Mouse (Mus musculus) liver, embryonic 15.5 days (tissue): ENCODE data around the gene Gas6. TPM values are rescaled to one million over a fixed set of nuclear protein-coding genes. Genes with fewer than 3 reads are reported as not detected.

Source experiments
- ATAC-seq: fragments of 200-750 bp; cut with Nextera tagmentation; 2 replicates; pipeline ENCODE4 v1.8.0; 2017; ENCODE audit warnings: moderate number of reproducible peaks, mild to moderate bottlenecking, moderate library complexity; ENCODE audit not compliant: insufficient read depth
- H3K27ac ChIP-seq: fragments of 300-500 bp; sonication (generic); replicated peaks from 2 replicates; pipeline ENCODE4 v1.5.1; 2015; ENCODE audit warnings: mild to moderate bottlenecking, inconsistent platforms
- H3K27me3 ChIP-seq: fragments of 300-500 bp; sonication (generic); 2 replicates; pipeline ENCODE4 v1.6.1; 2015; ENCODE audit warnings: mild to moderate bottlenecking, inconsistent platforms
- H3K36me3 ChIP-seq: fragments of 300-500 bp; sonication (generic); replicated peaks from 2 replicates; pipeline ENCODE4 v1.6.1; 2015; ENCODE audit warnings: moderate library complexity, mild to moderate bottlenecking, inconsistent platforms
- H3K4me1 ChIP-seq: fragments of 300-500 bp; sonication (generic); replicated peaks from 2 replicates; pipeline ENCODE4 v1.6.1; 2015; ENCODE audit warnings: inconsistent platforms
- H3K4me2 ChIP-seq: fragments of 300-500 bp; sonication (generic); 2 replicates; pipeline ENCODE4 v1.6.1; 2015; ENCODE audit warnings: moderate library complexity, mild to moderate bottlenecking, inconsistent platforms
- H3K4me3 ChIP-seq: fragments of 300-500 bp; sonication (generic); replicated peaks from 2 replicates; pipeline ENCODE4 v1.5.1; 2015; ENCODE audit warnings: mild to moderate bottlenecking, inconsistent platforms
- H3K9ac ChIP-seq: fragments of 300-500 bp; sonication (generic); 2 replicates; pipeline ENCODE4 v1.6.1; 2015; ENCODE audit warnings: moderate library complexity, mild to moderate bottlenecking, inconsistent platforms
- H3K9me3 ChIP-seq: fragments of 300-500 bp; sonication (generic); replicated peaks from 2 replicates; pipeline ENCODE4 v1.6.1; 2016; ENCODE audit warnings: inconsistent platforms
- WGBS: fragments of 180-500 bp; shearing (Covaris S2); methylation state at CpG from one replicate; pipeline ENCODE4 v1.1.7; 2015; ENCODE audit warnings: mixed read lengths; ENCODE audit not compliant: insufficient replicate concordance; 5-methylcytosine and 5-hydroxymethylcytosine counted together
- polyA plus RNA-seq: library from polyadenylated mRNA; unstranded; fragments of >200 nt; fragmentation: Nextera tagmentation; extraction: Ambion mirVana; gene quantifications from 2 replicates; pipeline ENCODE4 v1.2.1, GENCODE M21; 2015

Gene Gas6
- polyA plus RNA-seq, 1 experiment from 2014 or later: 7.1 TPM

DNA sequence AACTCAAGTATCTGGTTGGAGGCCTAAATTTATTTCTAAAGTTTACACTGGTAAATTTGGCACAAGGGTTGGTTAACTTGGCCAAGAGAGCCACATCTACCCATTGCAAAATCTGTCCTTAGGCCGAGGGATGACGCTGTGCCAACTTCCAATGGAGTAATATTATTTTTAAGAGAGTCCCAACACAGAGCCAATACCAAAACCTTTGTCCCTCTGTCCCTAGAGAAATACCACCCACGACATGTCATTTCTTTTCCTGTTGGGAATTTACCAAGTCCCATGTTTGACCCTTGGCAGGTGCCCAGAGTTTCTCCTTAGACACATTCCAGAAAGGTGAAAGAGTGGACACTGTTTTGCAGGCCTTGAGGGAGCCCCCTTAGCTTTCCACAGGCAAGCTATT lies 12.7 kb downstream of the Gas6 start:
- Histone ChIP-seq H3K36me3 (no peaks in the 10 kb centered on the region), H3K9ac (no peak overlapping the region), H3K9me3 (no peaks in the 10 kb centered on the region), H3K27me3 (no peaks in the 10 kb centered on the region), H3K4me1 (no peaks in the 10 kb centered on the region), H3K27ac (no peak overlapping the region), H3K4me2 (no peak overlapping the region), H3K4me3 (no peak overlapping the region)
- ATAC-seq: no peak
- 55% methylated on average over 3 of the region's 3 CpGs for WGBS

- Histone ChIP-seq H3K36me3 (no peaks in the 10 kb centered on the region), H3K4me2 (no peak overlapping the region), H3K27ac (no peak overlapping the region), H3K4me3 (no peak overlapping the region), H3K9ac (no peak overlapping the region), H3K9me3 (no peaks in the 10 kb centered on the region), H3K27me3 (no peaks in the 10 kb centered on the region), H3K4me1 (no peaks in the 10 kb centered on the region)
- 53% methylated on average over 7 of the region's 7 CpGs for WGBS
- no peak for ATAC-seq
Observed at GRCm38 (mm10) chr8:13481089-13481554, 13.2 kb downstream of the Gas6 start.

GRCm38 (mm10) chr8:13475892-13476291 lies 18.4 kb downstream of the Gas6 start:
- WGBS: 49% methylated on average over 9 of the region's 9 CpGs
- no peak overlapping the region for H3K4me2 ChIP-seq
- ATAC-seq: no peak
- H3K27ac ChIP-seq: no peak overlapping the region
- H3K27me3 ChIP-seq: no peaks in the 10 kb centered on the region
- H3K4me1 ChIP-seq: no peaks in the 10 kb centered on the region
- no peaks in the 10 kb centered on the region for H3K9me3 ChIP-seq
- H3K9ac ChIP-seq: no peak overlapping the region
- H3K4me3 ChIP-seq: no peak overlapping the region
- no peaks in the 10 kb centered on the region for H3K36me3 ChIP-seq

DNA sequence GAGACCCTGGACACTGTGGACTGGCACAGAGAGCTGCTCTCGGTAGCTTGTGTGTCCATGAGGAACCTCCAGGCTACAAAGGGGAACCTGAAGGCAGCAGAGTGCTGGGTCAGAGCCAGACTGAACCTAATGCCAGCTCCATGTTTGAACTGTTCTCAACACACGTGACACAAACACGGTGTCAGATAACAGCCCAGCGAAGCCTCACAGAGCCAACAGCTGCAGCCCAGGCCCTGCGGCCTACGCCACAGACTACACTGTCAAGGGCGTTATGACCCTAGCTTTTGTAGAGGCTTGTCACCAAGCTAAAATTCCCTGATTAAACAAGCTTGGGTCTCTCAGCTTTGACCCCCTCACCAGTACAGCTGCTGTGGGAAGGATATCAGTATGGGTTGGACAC lies 22.0 kb downstream of the Gas6 start:
- peak; percentile 34; the same call in 1 of the 2 replicates for ATAC-seq
- WGBS: 60% methylated on average over 7 of the region's 7 CpGs
- no peak overlapping the region for H3K27ac ChIP-seq
- no peak overlapping the region for H3K9ac ChIP-seq
- no peak overlapping the region for H3K4me2 ChIP-seq
- H3K27me3 ChIP-seq: no peaks in the 10 kb centered on the region
- H3K9me3 ChIP-seq: no peaks in the 10 kb centered on the region
- H3K36me3 ChIP-seq: no peaks in the 10 kb centered on the region
- no peak overlapping the region for H3K4me3 ChIP-seq
- H3K4me1 ChIP-seq: no peaks in the 10 kb centered on the region

GRCm38 (mm10) chr8:13471484-13471883 lies 22.8 kb downstream of the Gas6 start:
- 74% methylated on average over 11 of the region's 11 CpGs for WGBS
- H3K27me3 ChIP-seq: no peaks in the 10 kb centered on the region
- no peak overlapping the region for H3K27ac ChIP-seq
- H3K4me2 ChIP-seq: no peak overlapping the region
- H3K36me3 ChIP-seq: no peaks in the 10 kb centered on the region
- no peak for ATAC-seq
- no peaks in the 10 kb centered on the region for H3K9me3 ChIP-seq
- H3K4me3 ChIP-seq: no peak overlapping the region
- H3K9ac ChIP-seq: no peak overlapping the region
- no peaks in the 10 kb centered on the region for H3K4me1 ChIP-seq

DNA sequence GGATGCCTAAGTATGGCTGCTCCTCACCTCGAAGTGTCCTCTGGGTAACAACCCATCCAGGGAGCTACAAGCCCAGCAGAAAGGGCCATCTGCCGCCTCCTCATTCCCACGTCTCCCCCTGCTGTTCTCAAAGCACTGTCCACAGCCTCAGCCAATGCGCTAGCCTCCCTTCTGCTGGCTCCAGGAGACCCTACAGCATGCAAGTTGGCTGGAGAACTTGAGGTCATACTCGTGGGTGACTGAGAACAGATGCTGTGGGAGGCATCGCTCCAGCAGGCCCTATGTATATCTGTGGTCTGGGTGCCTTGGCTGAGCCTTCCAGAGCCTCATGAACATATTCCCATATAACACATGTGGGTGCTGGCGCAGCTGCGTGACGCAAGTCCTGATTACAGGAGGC lies 25.6 kb downstream of the Gas6 start:
- no peaks in the 10 kb centered on the region for H3K36me3 ChIP-seq
- WGBS: 65% methylated on average over 9 of the region's 9 CpGs
- ATAC-seq: no peak
- no peak overlapping the region for H3K4me2 ChIP-seq
- H3K27ac ChIP-seq: no peak overlapping the region
- H3K4me3 ChIP-seq: no peak overlapping the region
- H3K9ac ChIP-seq: no peak overlapping the region
- H3K9me3 ChIP-seq: no peaks in the 10 kb centered on the region
- no peaks in the 10 kb centered on the region for H3K4me1 ChIP-seq
- no peaks in the 10 kb centered on the region for H3K27me3 ChIP-seq

- Histone ChIP-seq H3K27ac (no peak overlapping the region), H3K36me3 (no peaks in the 10 kb centered on the region), H3K9me3 (no peaks in the 10 kb centered on the region), H3K4me3 (no peak overlapping the region), H3K4me1 (peaks cover 4% of the 10 kb centered on the region; the same call in 1 of the 2 replicates), H3K4me2 (no peak overlapping the region), H3K27me3 (no peaks in the 10 kb centered on the region), H3K9ac (no peak overlapping the region)
- WGBS: 52% methylated on average over 5 of the region's 5 CpGs
- no peak for ATAC-seq
Observed at GRCm38 (mm10) chr8:13466989-13467388, 27.3 kb downstream of the Gas6 start.

- Histone ChIP-seq H3K4me1 (peaks cover 4% of the 10 kb centered on the region; the same call in 1 of the 2 replicates), H3K9me3 (no peaks in the 10 kb centered on the region), H3K9ac (no peak overlapping the region), H3K27me3 (no peaks in the 10 kb centered on the region), H3K36me3 (no peaks in the 10 kb centered on the region), H3K4me2 (no peak overlapping the region), H3K4me3 (no peak overlapping the region), H3K27ac (no peak overlapping the region)
- ATAC-seq: no peak
- WGBS: 53% methylated on average over 7 of the region's 7 CpGs
Observed at GRCm38 (mm10) chr8:13465324-13465723, 29.0 kb downstream of the Gas6 start.

GRCm38 (mm10) chr8:13462392-13462791 lies 31.9 kb downstream of the Gas6 start:
- no peaks in the 10 kb centered on the region for H3K36me3 ChIP-seq
- 49% methylated on average over 10 of the region's 10 CpGs for whole genome bisulfite sequencing
- peaks cover 4% of the 10 kb centered on the region; the same call in 1 of the 2 replicates for H3K4me1 ChIP-seq
- no peak overlapping the region for H3K4me2 ChIP-seq
- no peaks in the 10 kb centered on the region for H3K9me3 ChIP-seq
- H3K9ac ChIP-seq: no peak overlapping the region
- no peak overlapping the region for H3K4me3 ChIP-seq
- no peaks in the 10 kb centered on the region for H3K27me3 ChIP-seq
- peak; percentile 64; the same call in 1 of the 2 replicates for ATAC-seq
- no peak overlapping the region for H3K27ac ChIP-seq

DNA sequence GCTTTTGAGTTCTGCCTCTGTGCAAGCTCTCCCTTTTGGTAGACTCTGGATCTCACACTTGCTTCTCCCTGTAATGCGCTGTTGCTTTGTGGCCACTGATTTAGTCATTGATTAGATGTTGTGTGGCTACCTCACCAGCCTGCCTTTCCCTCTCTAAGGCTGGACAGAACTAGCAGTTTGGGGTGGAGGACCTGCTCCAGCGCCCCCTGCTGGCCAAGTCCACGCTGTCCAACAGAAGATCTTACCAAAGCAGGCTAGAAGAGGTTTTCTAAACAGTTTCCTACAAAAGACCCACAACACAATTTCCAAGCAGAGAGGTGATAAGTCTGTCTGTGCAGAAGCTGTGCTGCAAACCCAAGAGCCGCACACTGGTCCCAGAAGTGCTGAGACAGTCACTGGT lies 32.4 kb downstream of the Gas6 start:
- WGBS: 26% methylated on average over 4 of the region's 4 CpGs
- Histone ChIP-seq H3K4me2 (no peak overlapping the region), H3K36me3 (no peaks in the 10 kb centered on the region), H3K9ac (no peak overlapping the region), H3K4me3 (no peak overlapping the region), H3K4me1 (peaks cover 4% of the 10 kb centered on the region; the same call in 1 of the 2 replicates), H3K27me3 (no peaks in the 10 kb centered on the region), H3K27ac (no peak overlapping the region), H3K9me3 (no peaks in the 10 kb centered on the region)
- no peak for ATAC-seq

- no peaks in the 10 kb centered on the region for H3K9me3 ChIP-seq
- H3K4me1 ChIP-seq: peaks cover 4% of the 10 kb centered on the region; the same call in 1 of the 2 replicates
- no peak overlapping the region for H3K9ac ChIP-seq
- no peaks in the 10 kb centered on the region for H3K27me3 ChIP-seq
- H3K36me3 ChIP-seq: no peaks in the 10 kb centered on the region
- 60% methylated on average over 17 of the region's 17 CpGs for WGBS
- no peak for ATAC-seq
- no peak overlapping the region for H3K27ac ChIP-seq
- H3K4me2 ChIP-seq: no peak overlapping the region
- H3K4me3 ChIP-seq: no peak overlapping the region
Observed at GRCm38 (mm10) chr8:13461085-13461765, 33.1 kb downstream of the Gas6 start.

GRCm38 (mm10) chr8:13459431-13459830 lies 34.9 kb downstream of the Gas6 start:
- no peaks in the 10 kb centered on the region for H3K27me3 ChIP-seq
- H3K4me3 ChIP-seq: no peak overlapping the region
- H3K27ac ChIP-seq: no peak overlapping the region
- no peaks in the 10 kb centered on the region for H3K9me3 ChIP-seq
- H3K4me1 ChIP-seq: peaks cover 4% of the 10 kb centered on the region; the same call in 1 of the 2 replicates
- 66% methylated on average over 4 of the region's 4 CpGs for WGBS
- no peak overlapping the region for H3K4me2 ChIP-seq
- H3K36me3 ChIP-seq: no peaks in the 10 kb centered on the region
- ATAC-seq: no peak
- H3K9ac ChIP-seq: no peak overlapping the region
